Mouse (Mus musculus): Measurements from ENCODE around the gene Spop. TPM values are rescaled to one million over a fixed set of nuclear protein-coding genes. Genes with fewer than 3 reads are reported as not detected.
A peak's percentile ranks its signal among the peaks of the same experiment; 100 is the strongest.

Gene Spop
- polyA plus RNA-seq, 1 experiment from 2014 or later, result 77.8 TPM

DNA sequence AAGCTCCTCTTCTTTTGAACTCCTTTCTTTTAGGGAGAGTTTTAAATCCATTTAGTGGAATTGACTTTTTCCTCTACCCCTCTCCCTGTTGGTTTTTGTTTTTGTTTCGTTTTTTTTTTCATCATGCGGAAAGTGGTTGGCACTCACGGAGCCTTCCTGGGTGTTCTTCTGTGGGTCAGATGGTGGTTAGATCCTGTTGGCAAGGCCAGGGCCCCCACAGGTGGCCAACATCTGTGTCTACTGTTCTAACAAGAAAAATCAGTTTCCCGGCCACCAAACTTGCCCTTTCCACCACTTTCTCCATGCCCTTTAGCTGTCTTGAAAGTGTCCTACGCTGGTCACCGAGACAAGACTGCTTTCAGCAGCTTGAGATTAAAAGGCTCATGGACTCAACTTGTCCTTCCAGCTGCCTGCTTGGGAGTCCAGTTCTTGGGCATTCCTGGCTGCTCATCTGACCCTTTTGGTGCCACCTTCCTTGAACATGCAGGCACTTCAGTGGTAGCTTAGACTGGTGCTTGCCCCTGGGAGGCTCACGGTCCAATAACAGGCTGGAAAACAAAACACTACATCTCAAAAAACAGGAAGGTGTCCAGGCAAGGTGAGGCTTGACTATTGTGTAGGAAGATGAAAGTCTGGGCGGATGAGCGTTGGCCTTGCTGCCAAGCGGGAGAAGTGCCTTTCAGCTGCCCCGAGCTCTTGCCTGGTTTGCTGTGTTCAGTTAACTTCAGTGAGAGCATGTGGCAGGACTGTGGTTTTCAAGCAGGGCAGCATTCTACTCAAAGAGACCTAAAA, 21.0 kb upstream of the Spop start:
- DNase-seq (ENCODE audit: low spot score), result no peak
- Histone ChIP-seq H3K27me3 (ENCODE audit: insufficient read depth, low read length) (no peaks in the 10 kb centered on the region), H3K9me3 (replicated peaks; ENCODE audit: low read length) (no peaks in the 10 kb centered on the region), H3K4me2 (ENCODE audit: low read length) (no peak overlapping the region), H3K9ac (ENCODE audit: low read depth, low read length) (no peak overlapping the region), H3K4me3 (replicated peaks; ENCODE audit: low read depth, low read length) (no peak overlapping the region), H3K27ac (no peak overlapping the region), H3K4me1 (replicated peaks; ENCODE audit: insufficient read depth, low read length) (no peaks in the 10 kb centered on the region), H3K36me3 (ENCODE audit: insufficient read depth, low read length) (peaks cover 32% of the 10 kb centered on the region)
- no peak for ATAC-seq (replicated peaks; ENCODE audit: low FRiP score, low read depth)
- WGBS, result 73% methylated on average over 11 of the region's 11 CpGs
- TF ChIP-seq CTCF (IDR thresholded peaks at IDR 0.05; ENCODE audit: low read depth), result no peak

DNA sequence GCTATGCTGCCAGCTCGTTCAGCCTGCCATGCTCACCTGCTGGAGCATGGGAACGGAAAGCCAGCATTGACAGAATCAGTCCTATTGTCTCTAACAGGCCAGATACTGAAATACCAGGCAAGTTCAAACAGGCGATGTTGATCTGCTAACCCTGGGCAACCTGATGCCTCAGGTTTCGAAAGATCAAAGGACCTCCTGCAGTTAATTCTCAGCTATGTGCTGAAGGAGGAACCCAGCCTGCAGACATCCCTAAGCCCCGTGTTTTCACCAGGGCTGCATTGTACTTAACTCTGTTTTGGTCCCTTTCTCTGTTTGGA, 20.4 kb upstream of the Spop start:
- no peak overlapping the region for H3K27ac ChIP-seq
- H3K4me2 ChIP-seq (ENCODE audit: low read length), result no peak overlapping the region
- no peaks in the 10 kb centered on the region for H3K9me3 ChIP-seq (replicated peaks; ENCODE audit: low read length)
- no peak overlapping the region for H3K9ac ChIP-seq (ENCODE audit: low read depth, low read length)
- H3K4me1 ChIP-seq (replicated peaks; ENCODE audit: insufficient read depth, low read length), result no peaks in the 10 kb centered on the region
- ATAC-seq (replicated peaks; ENCODE audit: low FRiP score, low read depth), result no peak
- no peak for DNase-seq (ENCODE audit: low spot score)
- no peaks in the 10 kb centered on the region for H3K27me3 ChIP-seq (ENCODE audit: insufficient read depth, low read length)
- WGBS, result 21% methylated on average over 5 of the region's 5 CpGs
- H3K36me3 ChIP-seq (ENCODE audit: insufficient read depth, low read length), result peaks cover 26% of the 10 kb centered on the region
- no peak for TF ChIP-seq CTCF (IDR thresholded peaks at IDR 0.05; ENCODE audit: low read depth)
- no peak overlapping the region for H3K4me3 ChIP-seq (replicated peaks; ENCODE audit: low read depth, low read length)

DNA sequence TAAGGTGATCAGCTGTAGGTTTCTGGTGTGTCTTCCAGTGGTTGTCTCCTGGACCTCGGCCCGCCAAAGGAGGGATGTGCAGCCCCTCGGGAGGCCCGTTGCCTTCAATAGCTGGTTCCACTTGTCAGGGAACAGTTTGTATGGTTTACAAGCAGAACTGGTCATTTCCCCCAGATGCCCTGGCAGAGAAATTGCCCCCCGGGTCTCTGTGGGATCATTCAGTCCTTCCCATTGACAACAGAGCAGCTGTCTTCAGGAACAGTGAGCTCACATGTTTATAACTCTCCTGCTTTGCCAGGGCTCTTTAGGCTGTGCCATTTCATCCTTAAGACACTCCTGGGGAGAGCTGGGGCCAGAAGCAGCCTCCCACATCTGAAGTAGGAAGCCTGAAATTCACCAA, 19.8 kb upstream of the Spop start:
- Histone ChIP-seq H3K4me3 (replicated peaks; ENCODE audit: low read depth, low read length) (no peak overlapping the region), H3K4me2 (ENCODE audit: low read length) (no peak overlapping the region), H3K36me3 (ENCODE audit: insufficient read depth, low read length) (peaks cover 23% of the 10 kb centered on the region), H3K4me1 (replicated peaks; ENCODE audit: insufficient read depth, low read length) (no peaks in the 10 kb centered on the region), H3K9me3 (replicated peaks; ENCODE audit: low read length) (no peaks in the 10 kb centered on the region), H3K27me3 (ENCODE audit: insufficient read depth, low read length) (no peaks in the 10 kb centered on the region), H3K9ac (ENCODE audit: low read depth, low read length) (no peak overlapping the region), H3K27ac (no peak overlapping the region)
- DNase-seq (ENCODE audit: low spot score) (no peak), ATAC-seq (replicated peaks; ENCODE audit: low FRiP score, low read depth) (no peak)
- TF ChIP-seq CTCF (IDR thresholded peaks at IDR 0.05; ENCODE audit: low read depth), result no peak
- 19% methylated on average over 5 of the region's 5 CpGs for WGBS

- TF ChIP-seq CTCF (IDR thresholded peaks at IDR 0.05; ENCODE audit: low read depth), result no peak
- ATAC-seq (replicated peaks; ENCODE audit: low FRiP score, low read depth), result no peak
- H3K4me3 ChIP-seq (replicated peaks; ENCODE audit: low read depth, low read length), result no peak overlapping the region
- H3K9me3 ChIP-seq (replicated peaks; ENCODE audit: low read length), result no peaks in the 10 kb centered on the region
- DNase-seq (ENCODE audit: low spot score), result no peak
- H3K27me3 ChIP-seq (ENCODE audit: insufficient read depth, low read length), result no peaks in the 10 kb centered on the region
- 0 out of 2 replicates have a peak, but pooled peaks cover 7% of the 10 kb centered on the region for H3K36me3 ChIP-seq (ENCODE audit: insufficient read depth, low read length)
- 63% methylated on average over 1 of the region's 1 CpGs for WGBS
- H3K27ac ChIP-seq, result no peak overlapping the region
- no peak overlapping the region for H3K9ac ChIP-seq (ENCODE audit: low read depth, low read length)
- no peak overlapping the region for H3K4me2 ChIP-seq (ENCODE audit: low read length)
- no peaks in the 10 kb centered on the region for H3K4me1 ChIP-seq (replicated peaks; ENCODE audit: insufficient read depth, low read length)
Observed at GRCm38 (mm10) chr11:95396548-95396947, 17.3 kb upstream of the Spop start.

- WGBS, result 54% methylated on average over 14 of the region's 14 CpGs
- DNase-seq (ENCODE audit: low spot score), result peak; percentile 77
- Histone ChIP-seq H3K9me3 (replicated peaks; ENCODE audit: low read length) (no peaks in the 10 kb centered on the region), H3K36me3 (ENCODE audit: insufficient read depth, low read length) (no peaks in the 10 kb centered on the region), H3K27me3 (ENCODE audit: insufficient read depth, low read length) (no peaks in the 10 kb centered on the region), H3K27ac (no peak overlapping the region), H3K4me1 (replicated peaks; ENCODE audit: insufficient read depth, low read length) (0 out of 2 replicates have a peak, but pooled peaks cover 3% of the 10 kb centered on the region), H3K4me2 (ENCODE audit: low read length) (no peak overlapping the region), H3K4me3 (replicated peaks; ENCODE audit: low read depth, low read length) (no peak overlapping the region), H3K9ac (ENCODE audit: low read depth, low read length) (no peak overlapping the region)
- ATAC-seq (replicated peaks; ENCODE audit: low FRiP score, low read depth), result no peak
- TF ChIP-seq CTCF (IDR thresholded peaks at IDR 0.05; ENCODE audit: low read depth), result peak; percentile 96
Observed at GRCm38 (mm10) chr11:95397843-95398835, 15.7 kb upstream of the Spop start.

DNA sequence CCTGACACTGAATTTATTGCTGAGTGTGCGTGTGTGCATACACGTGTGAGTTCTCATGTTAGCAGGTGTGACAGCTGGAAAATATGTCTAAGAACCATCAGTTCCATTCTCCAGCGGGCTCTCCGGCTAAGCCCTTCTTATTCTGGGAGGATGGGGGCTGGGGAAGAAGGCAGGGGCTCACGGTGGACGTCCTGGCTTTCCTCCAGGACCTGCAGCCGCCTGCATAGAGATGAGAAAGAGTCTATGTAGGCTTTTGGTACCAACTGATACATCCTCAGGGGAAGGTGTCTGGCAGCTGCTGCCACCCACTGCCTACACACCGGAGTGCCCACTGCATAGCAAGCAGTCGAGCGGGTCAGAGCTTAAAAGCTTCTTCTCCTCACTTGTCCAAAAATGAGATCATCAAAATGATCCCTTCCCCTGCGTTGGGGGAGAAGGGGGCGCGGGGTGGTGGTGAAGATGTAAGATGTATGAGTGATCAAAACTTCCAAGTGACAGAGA, 14.3 kb upstream of the Spop start:
- no peak for DNase-seq (ENCODE audit: low spot score)
- WGBS, result 68% methylated on average over 13 of the region's 13 CpGs
- ATAC-seq (replicated peaks; ENCODE audit: low FRiP score, low read depth), result no peak
- no peaks in the 10 kb centered on the region for H3K36me3 ChIP-seq (ENCODE audit: insufficient read depth, low read length)
- no peak overlapping the region for H3K4me3 ChIP-seq (replicated peaks; ENCODE audit: low read depth, low read length)
- H3K9me3 ChIP-seq (replicated peaks; ENCODE audit: low read length), result no peaks in the 10 kb centered on the region
- no peak overlapping the region for H3K4me2 ChIP-seq (ENCODE audit: low read length)
- H3K27me3 ChIP-seq (ENCODE audit: insufficient read depth, low read length), result no peaks in the 10 kb centered on the region
- H3K4me1 ChIP-seq (replicated peaks; ENCODE audit: insufficient read depth, low read length), result 0 out of 2 replicates have a peak, but pooled peaks cover 3% of the 10 kb centered on the region
- no peak overlapping the region for H3K27ac ChIP-seq
- no peak overlapping the region for H3K9ac ChIP-seq (ENCODE audit: low read depth, low read length)
- no peak for TF ChIP-seq CTCF (IDR thresholded peaks at IDR 0.05; ENCODE audit: low read depth)
